Mouse (Mus musculus) layer of hippocampus, adult 9-10 months (tissue): ENCODE measurements around the gene AC134908.4.

Source experiments
- DNase-seq: peaks from one replicate; pipeline ENCODE4 v3.0.0; 2022; ENCODE audit warnings: low spot score

Gene AC134908.4

DNA sequence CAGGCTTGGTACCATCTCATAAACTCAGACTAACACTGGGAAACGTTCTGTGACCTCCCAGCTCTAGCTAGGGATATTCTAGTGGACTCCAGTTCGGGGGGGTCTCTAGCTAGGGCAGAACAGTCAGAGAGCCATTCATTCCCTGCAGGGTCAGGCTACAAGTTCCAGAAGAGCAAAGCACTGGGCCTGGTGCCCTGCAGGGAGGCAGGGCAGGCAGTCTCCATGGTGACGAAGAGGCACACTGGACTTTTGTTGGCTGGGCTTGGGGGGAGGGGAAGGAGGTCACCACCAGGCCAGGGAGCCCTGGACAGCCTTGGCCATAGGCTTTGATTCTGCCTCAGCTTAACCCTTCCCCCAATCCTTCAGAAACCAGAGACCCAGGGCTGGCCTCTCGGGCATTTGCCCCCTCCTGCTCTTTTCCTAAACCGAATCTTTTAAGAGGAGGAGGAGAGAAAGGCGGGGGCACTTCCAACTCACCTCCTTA, at the start of gene AC134908.4:
Gene AC134908.4, minus strand, starts transcription at position 51 of the 484 bp plus-strand sequence.
- no peak for DNase-seq

DNA sequence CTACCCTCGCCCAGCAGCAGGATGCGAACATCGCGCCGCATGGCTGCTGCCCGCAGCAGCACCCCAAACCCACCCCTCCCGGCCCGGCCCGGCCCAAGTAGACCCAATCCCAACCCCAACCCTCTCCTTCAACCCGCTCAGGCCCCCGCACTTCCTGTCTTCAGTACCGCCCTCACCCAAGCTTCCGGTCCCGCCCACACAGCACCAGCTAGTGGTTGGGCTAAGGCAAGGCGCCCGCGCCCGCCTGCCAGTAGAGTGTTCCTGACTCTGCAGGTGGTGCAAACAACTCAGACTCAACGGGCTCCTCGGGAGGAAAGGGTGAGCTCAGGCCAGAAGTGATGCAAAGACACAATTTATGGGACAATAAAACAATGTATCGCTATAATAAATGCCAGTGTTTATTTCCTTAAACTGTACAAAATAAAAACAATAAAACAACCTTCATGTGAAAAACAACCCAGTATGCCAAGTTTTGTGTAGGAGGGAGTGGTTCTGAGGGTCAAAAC, 49.0 kb upstream of the AC134908.4 start, which contains the start of gene Rhot2:
Gene Rhot2, minus strand, starts transcription at position 456 of the 506 bp plus-strand sequence.
- peak; percentile 83 for DNase-seq

- DNase-seq = no peak
Observed at GRCm38 (mm10) chr17:25843636-25844395, 48.4 kb upstream of the AC134908.4 start.

GRCm38 (mm10) chr17:25843122-25843521, 47.7 kb upstream of the AC134908.4 start:
- DNase-seq = no peak

DNA sequence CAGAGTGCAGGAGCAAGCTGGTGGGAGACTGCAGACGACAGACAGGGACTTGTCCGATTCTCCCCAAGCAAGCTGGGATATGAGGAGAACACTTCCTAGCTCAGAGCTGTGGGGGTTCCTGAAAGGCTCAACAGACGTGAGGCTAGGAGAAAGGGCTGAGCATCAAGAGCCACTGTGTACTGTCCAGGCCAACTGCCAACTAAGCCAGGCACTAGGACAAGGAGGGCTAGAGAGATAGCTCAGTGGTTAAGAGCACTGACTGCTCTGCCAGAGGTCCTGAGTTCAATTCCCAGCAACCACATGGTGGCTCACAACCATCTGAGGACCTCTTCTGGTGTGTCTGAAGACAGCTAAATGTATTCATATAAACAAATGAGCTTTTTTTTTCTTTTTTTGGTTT, 47.0 kb upstream of the AC134908.4 start:
- DNase-seq = no peak

DNA sequence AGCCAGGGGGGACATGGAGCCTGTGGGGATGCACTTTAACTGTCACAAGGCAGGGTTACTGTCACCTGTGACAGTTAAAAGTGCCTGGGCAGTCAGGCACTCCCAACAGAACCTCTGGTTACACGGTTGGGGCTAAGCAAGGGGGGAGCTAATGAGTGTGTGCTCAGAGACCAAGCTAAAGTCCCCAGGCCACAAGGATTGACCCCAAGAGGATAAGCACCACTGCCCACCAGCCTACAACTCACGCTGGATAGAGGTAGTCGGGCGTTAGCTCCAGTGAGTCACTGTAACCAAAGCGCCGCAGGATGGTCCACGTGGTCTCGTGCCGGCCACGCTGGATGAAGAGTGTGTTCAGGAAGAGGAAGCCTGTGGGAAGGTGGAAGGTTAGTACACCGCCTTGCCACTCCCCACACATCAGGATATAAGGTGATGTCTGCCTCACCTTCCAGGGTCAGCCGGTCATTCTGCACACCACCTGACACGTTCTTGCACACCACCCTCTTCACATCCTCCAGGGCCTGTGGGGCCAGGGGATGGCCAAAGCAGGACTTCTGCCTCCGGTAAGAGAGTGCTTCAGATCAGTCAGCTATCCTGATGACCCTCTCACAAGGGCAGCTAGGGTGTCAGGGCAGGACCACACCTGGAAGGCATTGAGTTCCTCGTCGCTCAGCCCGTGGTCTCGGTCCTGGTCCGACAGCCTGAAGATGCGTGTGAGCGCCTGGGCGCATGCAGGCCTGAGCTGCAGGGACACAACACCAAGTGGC, 45.8 kb upstream of the AC134908.4 start, which contains the start of gene Gm20683:
Gene Gm20683, minus strand, starts transcription at position 647 of the 764 bp plus-strand sequence.
- no peak for DNase-seq

GRCm38 (mm10) chr17:25840519-25840918, 45.1 kb upstream of the AC134908.4 start:
- DNase-seq = no peak

- no peak for DNase-seq
Observed at GRCm38 (mm10) chr17:25839455-25840235, 44.2 kb upstream of the AC134908.4 start.

- no peak for DNase-seq
Observed at GRCm38 (mm10) chr17:25838904-25839303, 43.4 kb upstream of the AC134908.4 start.

GRCm38 (mm10) chr17:25837533-25837932, 42.1 kb upstream of the AC134908.4 start:
- no peak for DNase-seq

DNA sequence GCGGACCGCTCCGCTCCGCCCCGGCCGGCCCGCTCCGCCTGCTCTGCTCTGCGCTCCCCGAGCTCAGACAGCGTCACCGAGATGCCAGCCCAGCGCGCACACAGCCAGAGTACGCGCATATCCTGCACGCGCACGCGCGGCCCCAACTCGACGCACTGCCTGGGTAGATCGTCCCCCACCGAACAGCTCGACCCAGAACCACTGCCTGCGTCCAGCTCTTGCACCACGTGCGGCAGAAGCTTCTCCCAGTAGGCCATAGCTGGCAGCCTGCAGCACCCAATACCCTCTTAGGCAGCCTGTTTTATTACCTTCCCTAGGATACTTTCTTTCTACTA, 41.6 kb upstream of the AC134908.4 start, which contains the start of gene Rhbdl1:
Gene Rhbdl1, minus strand, starts transcription at position 220 of the 335 bp plus-strand sequence.
- DNase-seq = no peak

DNA sequence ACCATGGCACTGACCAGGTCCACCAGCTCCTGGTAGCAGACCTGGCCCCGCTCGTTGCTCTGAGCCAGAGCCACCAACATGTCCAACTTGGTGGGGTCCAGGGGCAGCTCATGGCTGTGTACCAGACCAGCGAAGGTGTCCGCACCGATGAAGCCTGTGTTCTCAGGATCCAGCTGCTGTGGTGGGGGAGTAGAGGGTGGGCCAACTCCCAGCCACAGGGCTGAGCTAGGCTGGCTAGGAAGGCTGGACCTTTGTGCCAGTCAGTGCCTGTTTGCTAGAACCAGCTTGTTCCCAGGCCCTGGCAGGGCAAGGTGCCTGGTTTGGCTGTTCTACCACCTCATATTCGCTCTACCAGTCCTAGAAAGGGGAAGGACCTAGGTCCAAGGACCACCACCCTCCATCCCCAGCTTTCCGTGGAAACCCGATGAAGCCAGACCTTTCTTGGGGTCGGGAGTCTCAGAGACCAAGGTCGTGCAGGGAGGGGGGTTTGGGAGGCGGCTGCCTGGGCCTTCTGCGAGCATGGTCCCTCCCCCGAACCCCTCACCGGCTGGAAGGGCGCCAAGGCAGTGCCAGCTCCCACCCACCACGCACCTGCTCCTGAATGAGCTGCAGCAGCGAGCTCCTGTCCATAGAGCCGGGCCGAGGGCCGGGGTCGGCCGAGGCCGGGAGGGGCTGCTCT, 41.1 kb upstream of the AC134908.4 start:
- DNase-seq = no peak

GRCm38 (mm10) chr17:25835816-25836215, 40.4 kb upstream of the AC134908.4 start:
- DNase-seq = no peak

GRCm38 (mm10) chr17:25835301-25835700, 39.8 kb upstream of the AC134908.4 start:
- no peak for DNase-seq

DNA sequence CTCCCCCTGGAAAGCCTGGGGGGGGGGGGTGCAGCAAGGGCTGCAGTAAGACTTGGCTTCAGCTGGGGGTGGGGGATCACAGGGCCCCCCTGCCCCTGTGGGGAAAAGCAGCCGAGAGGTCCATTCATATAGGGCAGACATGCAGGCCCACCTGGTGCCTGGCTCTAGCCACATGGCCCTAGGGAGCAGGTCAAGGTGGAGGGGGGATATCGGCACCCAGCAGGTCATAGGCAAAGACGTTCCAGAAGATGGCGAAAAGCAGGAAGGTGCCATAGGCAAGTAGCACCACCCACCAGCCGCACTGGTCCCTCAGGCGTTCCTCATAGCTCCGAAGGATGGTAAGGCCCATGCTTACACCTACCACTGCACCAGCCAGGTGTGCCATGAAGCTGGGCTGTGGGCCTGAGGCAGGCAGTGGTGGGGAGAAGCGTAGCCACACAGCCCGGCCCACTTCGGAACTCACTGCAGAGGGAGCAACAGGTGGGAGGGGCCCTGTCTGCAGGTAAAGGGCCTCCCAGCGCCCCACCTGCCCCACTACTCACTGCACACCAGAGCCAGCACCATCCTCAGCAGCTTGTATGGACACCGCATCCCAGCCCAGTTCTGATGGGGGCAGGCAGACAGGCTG, 39.2 kb upstream of the AC134908.4 start:
- DNase-seq = no peak

DNA sequence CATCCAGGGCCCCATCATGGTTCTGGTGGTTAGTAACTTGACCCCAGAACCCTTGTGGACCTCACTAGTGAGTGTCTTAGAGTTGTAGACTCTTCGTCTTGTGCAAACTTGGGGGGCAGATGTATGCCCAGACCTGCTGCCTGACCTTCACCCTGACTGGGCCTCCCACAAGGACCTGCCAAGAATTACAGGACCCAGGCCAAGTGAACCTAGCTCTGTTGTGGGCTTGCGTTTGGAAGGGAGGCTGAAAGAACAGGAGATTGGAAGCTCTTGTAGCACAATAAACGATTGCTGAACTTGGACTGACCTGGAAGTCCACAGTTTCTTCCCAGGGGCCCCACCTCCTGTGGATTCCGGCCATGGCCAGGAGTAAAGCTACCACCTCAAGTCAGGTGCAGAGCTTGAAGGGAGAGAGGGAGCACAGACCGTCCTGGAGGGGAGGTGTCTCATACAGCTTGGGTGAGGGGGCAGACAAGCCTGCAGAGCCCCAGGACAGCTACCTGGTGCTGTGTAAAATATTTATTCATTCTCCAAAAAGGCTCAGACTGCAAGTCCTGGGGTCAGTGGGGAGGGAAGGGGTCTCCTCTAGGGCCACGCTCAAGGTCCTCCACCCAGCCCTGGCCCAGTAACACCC, 38.6 kb upstream of the AC134908.4 start:
- no peak for DNase-seq

GRCm38 (mm10) chr17:25833291-25833663, 37.8 kb upstream of the AC134908.4 start, which contains the start of gene Stub1:
TSS of gene Stub1 (minus strand) at chr17:25833404.
- peak; percentile 79 for DNase-seq

DNA sequence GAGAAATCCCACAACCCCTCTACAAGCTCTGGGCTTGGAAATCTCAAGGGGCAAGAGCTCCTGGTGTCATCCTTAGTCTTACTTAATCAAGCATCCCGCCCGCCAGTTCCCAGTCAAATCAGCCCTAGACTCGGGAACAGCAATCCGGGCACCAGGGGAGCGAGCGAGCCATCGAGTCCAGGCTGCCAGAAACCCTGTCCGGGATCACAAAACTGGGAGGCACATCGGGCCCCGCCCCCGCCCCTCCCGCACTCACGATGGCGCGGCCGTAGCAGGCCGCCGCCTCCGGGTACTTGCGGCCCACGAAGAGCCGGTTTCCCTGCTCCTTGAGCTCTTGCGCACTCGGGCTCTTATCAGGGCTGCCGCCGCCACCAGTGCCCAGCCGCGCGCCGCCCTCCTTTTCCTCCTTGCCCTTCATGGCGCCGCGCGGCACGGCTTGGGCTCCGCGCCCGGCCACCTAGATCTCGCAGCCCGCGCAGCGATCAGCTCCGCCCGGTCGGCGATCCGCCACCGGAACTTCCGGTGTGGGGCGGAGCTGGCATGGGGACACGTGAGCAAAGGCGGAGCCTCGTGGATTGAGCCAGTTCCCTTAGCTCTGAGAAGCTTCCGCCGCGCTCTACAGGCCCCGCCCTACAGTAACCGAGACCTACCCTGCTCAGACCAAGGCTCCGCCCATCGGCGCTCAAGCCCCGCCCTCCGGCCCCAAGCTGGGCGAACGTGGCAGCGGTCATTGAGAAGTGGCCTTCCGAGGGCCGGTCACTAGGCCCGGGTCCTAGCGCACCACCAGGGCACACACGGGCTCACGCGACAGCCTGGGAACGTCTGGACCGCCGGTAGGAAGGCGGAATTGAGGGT, 37.2 kb upstream of the AC134908.4 start:
- DNase-seq = peak; percentile 95
